Comparison of ENCODE assay signal across 10 mouse cellular contexts in genomic region chr5:148980607-148981006, GRCm38 (mm10). TPM values are rescaled to one million over a fixed set of nuclear protein-coding genes. Genes with fewer than 3 reads are reported as not detected.
DNase-seq lines count a peak whose midpoint lies in the region; ATAC-seq and TF ChIP-seq lines count a peak whose summit lies in the region.
"Had no signal": no experiment of that assay in that cellular context is flagged by ENCODE, and none has a peak within 500 bp of the region (broad histone marks: within the 10 kb centered on the region; RNA-seq: fewer than 3 reads in every experiment).

No protein-coding gene starts in this region.

- no peak overlapping the region for H3K9ac ChIP-seq in liver, embryonic 12.5 days

- no peak overlapping the region for H3K4me3 ChIP-seq in heart, embryonic 10.5 days
- no peak overlapping the region for H3K4me3 ChIP-seq in liver, embryonic 12.5 days
- no peak overlapping the region for H3K4me3 ChIP-seq in left cerebral cortex, adult 2 months

- 47% methylated on average over 6 of the region's 6 CpGs for WGBS in heart, embryonic 10.5 days
- 40% methylated on average over 6 of the region's 6 CpGs for WGBS in liver, embryonic 12.5 days (ENCODE audit: insufficient replicate concordance)

- H3K4me2 ChIP-seq in liver, embryonic 12.5 days, result no peak overlapping the region

- H3K27me3 ChIP-seq in heart, embryonic 10.5 days (ENCODE audit: insufficient read depth, poor library complexity, severe bottlenecking), result no peaks in the 10 kb centered on the region
- H3K27me3 ChIP-seq in liver, embryonic 12.5 days (replicated peaks), result no peaks in the 10 kb centered on the region

- peak; percentile 84 for ATAC-seq in liver, embryonic 12.5 days

- peaks cover 35% of the 10 kb centered on the region for H3K4me1 ChIP-seq in heart, embryonic 10.5 days
- H3K4me1 ChIP-seq in liver, embryonic 12.5 days, result peaks cover 43% of the 10 kb centered on the region

- H3K36me3 ChIP-seq in heart, embryonic 10.5 days, result peaks cover 4% of the 10 kb centered on the region; the same call in 1 of the 2 replicates
- H3K36me3 ChIP-seq in liver, embryonic 12.5 days, result no peaks in the 10 kb centered on the region; the same call in 1 of the 2 replicates
- H3K36me3 ChIP-seq: G1E had no signal

- TF ChIP-seq CTCF in left cerebral cortex, adult 2 months (IDR thresholded peaks at IDR 0.05), result no peak

- no peak overlapping the region for H3K27ac ChIP-seq in heart, embryonic 10.5 days
- H3K27ac ChIP-seq in liver, embryonic 12.5 days, result no peak overlapping the region
- no peak overlapping the region for H3K27ac ChIP-seq in left cerebral cortex, adult 2 months

- H3K9me3 ChIP-seq in heart, embryonic 10.5 days, result no peaks in the 10 kb centered on the region
- H3K9me3 ChIP-seq in liver, embryonic 12.5 days (replicated peaks), result peaks cover 7% of the 10 kb centered on the region; the same call in 1 of the 2 replicates

- peak; percentile 89 for DNase-seq in heart, embryonic 10.5 days (ENCODE audit: low spot score)
- DNase-seq in heart, adult 8-10 months (ENCODE audit: low spot score), result no peak
- DNase-seq in 3T3-L1 (ENCODE audit: low read depth, low spot score), result peak; percentile 23
- DNase-seq in adrenal gland, postnatal 14 days, result peak; percentile 78
- DNase-seq in cerebellum, adult 8-10 months, result no peak
- DNase-seq in left cerebral cortex, adult 2 months (ENCODE audit: extremely low spot score in 1 of 2, low spot score in 2 of 2), result no peak
- DNase-seq in ovary, postnatal 36 days (ENCODE audit: low spot score), result no peak
- DNase-seq: thymus, postnatal 4 days had no signal

- intact Hi-C loops in left cerebral cortex, adult 2 months (cut with DNase I), result no loop called here

RNA-seq across cellular contexts. Expression of gene Gm42791, which starts 14.3 kb away (rescaled TPM):
- polyA plus RNA-seq in heart, embryonic 10.5 days (2016; fragmentation: Nextera tagmentation; extraction: Ambion mirVana), result 0.57 and 2.6 TPM in 2 replicates
- total RNA-seq in heart, adult 8-10 months (2022), result 1 to 10 TPM; 3.2 to 7.7 (median 7.3) TPM
- total RNA-seq in adrenal gland, postnatal 14 days (2021), result 5.6 and 6.2 TPM in 2 replicates
- 0.51 and 1.7 TPM in 2 replicates for polyA plus RNA-seq in liver, embryonic 12.5 days (2016; fragmentation: Nextera tagmentation; extraction: Ambion mirVana)
- 10 to 100 TPM; 34.0 to 39.1 TPM for total RNA-seq in left cerebral cortex, adult 2 months (2021)
- total RNA-seq: G1E had no signal
- polyA plus RNA-seq: G1E had no signal

RNA-seq across cellular contexts. Expression of gene Katnal1, which starts 51.5 kb away (rescaled TPM):
- polyA plus RNA-seq in heart, embryonic 10.5 days (2016; fragmentation: Nextera tagmentation; extraction: Ambion mirVana), result 17.5 and 19.5 TPM in 2 replicates
- total RNA-seq in heart, adult 8-10 months (2022), result 10 to 100 TPM in 3 of 4 experiments, 1 to 10 TPM in 1; 8.8 to 12.8 (median 11.6) TPM
- 7.2 and 7.6 TPM in 2 replicates for total RNA-seq in adrenal gland, postnatal 14 days (2021)
- 18.3 and 18.9 TPM in 2 replicates for polyA plus RNA-seq in liver, embryonic 12.5 days (2016; fragmentation: Nextera tagmentation; extraction: Ambion mirVana)
- total RNA-seq in left cerebral cortex, adult 2 months (2021), result 10 to 100 TPM; 76.6 to 78.1 TPM
- polyA plus RNA-seq: G1E had no signal

Comparison
In these comparisons a context has a peak if more than half of its experiments do, and no peak if none do; other contexts are left out.
1. DNase-seq: peak in heart, embryonic 10.5 days (single experiment), 3T3-L1 (single experiment) and adrenal gland, postnatal 14 days (single experiment); none in heart, adult 8-10 months (single experiment), cerebellum, adult 8-10 months (single experiment), left cerebral cortex, adult 2 months (0 of 2) and ovary, postnatal 36 days (single experiment).